Mouse (Mus musculus) C3H10T1/2 (cell line): Measurements from ENCODE around the gene Tmem86a. TPM values are rescaled to one million over a fixed set of nuclear protein-coding genes. Genes with fewer than 3 reads are reported as not detected.

Experiments used
- polyA plus RNA-seq, 2 experiments: library from polyadenylated mRNA; unstranded; fragments of >200 nt; fragmentation: generic; extraction: Trizol; gene quantifications; one replicate each; pipeline ENCODE4 v1.2.1; 2012; ENCODE audit warnings: missing spikeins in 2 of 2

Tmem86a gene
- polyA plus RNA-seq = 10 to 100 TPM in 1 of 2 experiments, 1 to 10 TPM in 1; 8.1 to 13.9 TPM

GRCm38 (mm10) chr7:47050366-47050765, at the start of gene Tmem86a:
Tmem86a (plus strand) TSS chr7:47050601.

GRCm38 (mm10) chr7:47008168-47008993, 42.0 kb upstream of the Tmem86a start, which contains the start of gene Spty2d1:
Spty2d1 (minus strand) TSS chr7:47008411.

Other genes with a start within 250 kb of the Tmem86a start
- gene Ldha, start 209.1 kb upstream of the Tmem86a start, polyA plus RNA-seq = 1,000 to 10,000 TPM in 1 of 2 experiments, 100 to 1,000 TPM in 1; 578 to 1,659 TPM
- gene Ldhc, start 189.4 kb upstream of the Tmem86a start, polyA plus RNA-seq = not detected
- gene Tsg101, start 130.6 kb upstream of the Tmem86a start, polyA plus RNA-seq = 10 to 100 TPM; 16.1 to 42.5 TPM
- 1 to 10 TPM in 1 of 2 experiments, under 1 TPM in 1; 0.44 to 7.0 TPM for gene Uevld, start 92.1 kb upstream of the Tmem86a start, polyA plus RNA-seq
- gene Gm9999, start 67.0 kb upstream of the Tmem86a start, polyA plus RNA-seq = not detected
- 1 to 10 TPM in 1 of 2 experiments, under 1 TPM in 1; 0.33 to 4.3 TPM for gene Spty2d1, start 42.2 kb upstream of the Tmem86a start, polyA plus RNA-seq
- gene Ptpn5, start 83.1 kb downstream of the Tmem86a start, polyA plus RNA-seq = under 1 TPM; 0.08 to 0.21 TPM
- gene Mrgpra6, start 154.3 kb downstream of the Tmem86a start, polyA plus RNA-seq = not detected
- gene Mrgpra9, start 202.2 kb downstream of the Tmem86a start, polyA plus RNA-seq = not detected